Mouse (Mus musculus) small intestine, adult 2 months (tissue): Measurements from ENCODE around the gene Hoxa9. TPM values are rescaled to one million over a fixed set of nuclear protein-coding genes. Genes with fewer than 3 reads are reported as not detected.

Source experiments
- H3K27ac ChIP-seq: fragments of 200-500 bp; 2 replicates; pipeline ENCODE4 v1.5.1; 2012; ENCODE audit warnings: low read depth, low read length, control low read depth, inconsistent platforms; ENCODE audit not compliant: insufficient read depth
- H3K27me3 ChIP-seq: fragments of 200-500 bp; 2 replicates; pipeline ENCODE4 v1.6.1; 2012; ENCODE audit warnings: mild to moderate bottlenecking, moderate library complexity, low read length, inconsistent platforms; ENCODE audit not compliant: control insufficient read depth, insufficient read depth
- H3K36me3 ChIP-seq: fragments of 200-500 bp; 2 replicates; pipeline ENCODE4 v1.6.1; 2012; ENCODE audit warnings: mild to moderate bottlenecking, low read length, control low read depth, inconsistent platforms; ENCODE audit not compliant: control insufficient read depth, insufficient read depth
- H3K4me1 ChIP-seq: fragments of 200-500 bp; 2 replicates; pipeline ENCODE4 v1.6.1; 2012; ENCODE audit warnings: low read length, inconsistent platforms, mixed read lengths; ENCODE audit not compliant: control insufficient read depth, insufficient read depth, insufficient read length
- H3K4me3 ChIP-seq: fragments of 200-500 bp; 2 replicates; pipeline ENCODE4 v1.5.1; 2012; ENCODE audit warnings: low read depth, mild to moderate bottlenecking, control low read depth, inconsistent platforms, low read length, moderate library complexity
- CTCF ChIP-seq: fragments of 200-500 bp; IDR thresholded peaks from 2 replicates; pipeline ENCODE4 v1.5.1; 2012; ENCODE audit warnings: low read depth, mild to moderate bottlenecking, control low read depth, inconsistent platforms, low read length, moderate library complexity, mixed read lengths; ENCODE audit not compliant: insufficient replicate concordance, insufficient read length; ENCODE audit errors: extremely low read depth
- POLR2A ChIP-seq: fragments of 200-500 bp; IDR thresholded peaks from 2 replicates; pipeline ENCODE4 v1.6.1; 2012; ENCODE audit warnings: low read depth, mild to moderate bottlenecking, control low read depth, inconsistent platforms, low read length, moderate library complexity
- WGBS: fragments of 180-500 bp; shearing (Covaris S2); methylation state at CpG from one replicate; pipeline ENCODE4 v1.1.7; 2018; 5-methylcytosine and 5-hydroxymethylcytosine counted together
- polyA plus RNA-seq: library from polyadenylated mRNA; depleted of rRNA; stranded (reverse); fragments of >200 nt; gene quantifications from 2 replicates; pipeline ENCODE4 v1.2.3, GENCODE M21; 2012

Hoxa9 gene
- polyA plus RNA-seq, 1 experiment = not detected

DNA sequence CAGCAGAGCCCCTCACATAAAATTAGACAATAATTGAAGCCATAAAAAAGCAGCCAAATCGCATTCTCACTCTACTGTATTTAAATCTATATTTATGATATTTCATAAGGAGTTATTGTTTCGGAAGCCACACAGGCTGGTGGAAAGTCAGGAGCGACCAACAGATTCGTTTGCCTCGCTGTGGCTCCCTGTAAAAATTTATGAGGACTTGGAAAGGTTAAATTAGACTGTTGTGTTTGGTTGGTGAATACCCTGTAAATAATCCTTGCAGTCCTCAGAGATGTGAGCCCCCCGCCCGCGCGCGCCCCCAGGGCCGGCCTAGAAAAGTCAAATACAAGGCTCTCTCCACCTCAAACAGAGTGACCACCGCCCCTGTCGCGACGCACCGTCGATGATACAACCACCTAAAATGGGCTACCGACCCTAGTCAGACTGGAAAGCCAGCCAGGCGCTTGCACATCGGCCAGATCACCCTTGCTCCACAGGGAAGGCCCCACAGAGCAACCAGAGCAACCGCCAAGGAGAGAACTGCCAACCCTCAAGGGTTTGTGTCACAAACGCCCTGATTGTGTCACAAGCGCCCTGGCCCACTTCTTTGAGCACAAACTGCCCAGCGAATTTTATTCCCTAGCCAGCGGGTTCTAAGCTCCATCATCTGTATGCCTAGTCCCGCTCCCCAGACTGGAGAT is 4.2 kb downstream of the Hoxa9 start:
- Histone ChIP-seq H3K4me3 (no peak overlapping the region), H3K4me1 (peaks cover 5% of the 10 kb centered on the region; the same call in 1 of the 2 replicates), H3K36me3 (no peaks in the 10 kb centered on the region), H3K27ac (no peak overlapping the region), H3K27me3 (peaks cover 85% of the 10 kb centered on the region)
- 7% methylated on average over 26 of the region's 26 CpGs for WGBS
- TF ChIP-seq POLR2A (no peak), CTCF (no peak)

DNA sequence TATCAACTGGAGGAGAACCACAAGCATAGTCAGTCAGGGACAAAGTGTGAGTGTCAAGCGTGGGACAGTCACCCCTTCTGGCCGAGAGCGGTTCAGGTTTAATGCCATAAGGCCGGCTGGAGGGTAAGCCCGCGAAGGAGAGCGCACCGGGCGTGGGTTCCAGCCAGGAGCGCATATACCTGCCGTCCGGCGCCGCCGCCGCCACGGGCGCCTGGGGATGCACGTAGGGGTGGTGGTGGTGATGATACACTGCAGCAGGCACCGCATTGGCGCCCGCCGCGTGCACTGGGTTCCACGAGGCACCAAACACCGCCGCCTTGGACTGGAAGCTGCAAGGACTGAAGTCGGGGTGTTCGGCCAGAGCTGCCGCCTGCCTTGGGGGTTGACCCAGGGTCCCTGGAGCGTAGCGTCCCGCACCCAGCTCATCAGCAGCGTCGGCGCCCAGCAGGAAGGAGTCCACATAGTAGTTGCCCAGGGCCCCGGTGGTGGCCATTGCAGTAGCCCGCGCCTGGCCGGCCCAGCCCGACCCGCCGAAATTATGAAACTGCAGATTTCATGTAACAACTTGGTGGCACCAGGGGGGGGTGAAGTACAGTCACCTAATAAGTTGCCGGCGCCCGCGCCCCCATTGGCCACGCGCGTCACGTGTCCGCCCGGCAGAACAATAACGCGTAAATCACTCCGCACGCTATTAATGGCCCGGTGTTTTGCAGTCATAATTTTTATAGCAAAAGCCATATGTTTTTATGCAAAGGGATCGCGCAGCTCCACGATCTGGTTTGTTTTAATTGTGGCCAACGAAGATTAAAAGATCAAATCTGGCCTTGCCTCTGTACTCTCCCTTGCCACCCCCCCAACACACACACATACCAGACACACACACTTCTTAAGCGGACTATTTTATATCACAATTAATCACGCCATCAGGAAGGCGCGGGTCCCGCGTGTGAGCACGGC is 5.0 kb downstream of the Hoxa9 start:
- Histone ChIP-seq H3K27me3 (peaks cover 89% of the 10 kb centered on the region), H3K4me3 (peak overlapping the region; percentile 8; the same call in 1 of the 2 replicates), H3K36me3 (no peaks in the 10 kb centered on the region), H3K27ac (no peak overlapping the region), H3K4me1 (peaks cover 9% of the 10 kb centered on the region)
- TF ChIP-seq CTCF (no peak), POLR2A (no peak)
- WGBS = 4% methylated on average over 69 of the region's 69 CpGs

DNA sequence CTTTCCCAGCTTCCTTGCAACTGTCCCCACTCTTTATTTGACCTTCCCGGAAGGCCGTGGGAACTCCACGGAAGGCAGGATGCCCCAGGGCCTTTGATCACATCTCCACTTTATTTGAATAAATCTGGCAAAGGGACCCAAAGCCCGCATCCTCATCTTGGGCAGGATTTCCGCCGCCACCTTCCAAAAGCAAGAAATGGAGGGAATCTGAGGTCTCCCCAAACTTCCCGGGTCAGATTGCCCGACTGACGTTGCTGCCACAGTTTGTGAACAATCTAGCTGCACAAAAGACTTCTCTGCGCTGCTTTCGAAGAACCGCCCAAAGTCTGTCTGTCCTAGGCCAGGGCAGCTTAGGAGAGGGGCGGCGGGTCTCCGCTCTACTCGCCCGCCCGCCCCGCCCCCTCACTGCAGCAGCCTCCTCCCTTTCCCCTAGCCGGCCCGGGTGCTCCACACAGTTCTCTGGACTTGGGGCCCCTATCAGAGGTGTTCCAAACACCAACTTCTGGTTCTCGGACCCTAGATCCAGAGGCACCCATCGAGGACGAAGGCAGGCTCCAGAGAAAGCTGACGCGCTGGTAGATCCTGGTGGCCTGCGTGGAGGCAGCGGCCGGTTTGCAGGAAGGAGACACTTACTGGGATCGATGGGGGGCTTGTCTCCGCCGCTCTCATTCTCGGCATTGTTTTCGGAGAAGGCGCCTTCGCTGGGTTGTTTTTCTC is 5.8 kb downstream of the Hoxa9 start:
- peaks cover 9% of the 10 kb centered on the region for H3K4me1 ChIP-seq
- WGBS = 5% methylated on average over 36 of the region's 36 CpGs
- H3K36me3 ChIP-seq = no peaks in the 10 kb centered on the region
- no peak overlapping the region for H3K27ac ChIP-seq
- TF ChIP-seq POLR2A (no peak), CTCF (no peak)
- peaks cover 86% of the 10 kb centered on the region for H3K27me3 ChIP-seq
- H3K4me3 ChIP-seq = no peak overlapping the region

DNA sequence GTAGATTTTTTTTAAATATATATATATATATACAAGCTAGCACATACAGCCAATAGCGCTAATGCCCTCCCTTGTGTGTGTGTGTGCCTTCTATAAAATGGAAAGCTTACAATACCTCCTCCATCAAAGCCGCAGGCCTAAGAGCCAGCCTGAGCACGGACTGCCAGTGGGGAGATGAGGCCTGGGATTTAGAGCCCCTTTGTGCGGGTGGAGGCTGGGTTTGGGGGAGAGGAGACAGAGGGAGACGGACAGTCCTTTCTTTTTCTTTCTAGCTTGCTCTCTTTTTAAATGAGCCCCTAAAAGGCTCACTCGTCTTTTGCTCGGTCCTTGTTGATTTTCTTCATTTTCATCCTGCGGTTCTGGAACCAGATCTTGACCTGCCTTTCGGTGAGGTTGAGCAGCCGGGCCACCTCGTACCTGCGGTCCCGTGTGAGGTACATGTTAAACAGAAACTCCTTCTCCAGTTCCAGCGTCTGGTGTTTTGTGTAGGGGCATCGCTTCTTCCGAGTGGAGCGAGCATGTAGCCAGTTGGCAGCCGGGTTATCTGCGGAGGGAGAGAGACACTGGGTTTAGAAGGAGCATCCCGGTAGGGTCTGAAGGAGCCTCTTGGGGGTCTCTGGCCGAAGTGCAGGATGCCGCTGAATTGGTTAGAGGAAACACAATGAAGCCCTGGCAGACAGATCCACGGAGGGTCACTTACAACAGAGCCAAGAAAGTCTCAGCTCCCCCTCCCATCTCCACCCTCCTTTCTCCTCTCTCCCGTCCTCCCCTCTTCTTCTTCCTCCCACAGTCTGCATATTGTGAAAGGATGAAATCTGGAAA is 6.7 kb downstream of the Hoxa9 start:
- no peak overlapping the region for H3K4me3 ChIP-seq
- 13% methylated on average over 24 of the region's 24 CpGs for WGBS

DNA sequence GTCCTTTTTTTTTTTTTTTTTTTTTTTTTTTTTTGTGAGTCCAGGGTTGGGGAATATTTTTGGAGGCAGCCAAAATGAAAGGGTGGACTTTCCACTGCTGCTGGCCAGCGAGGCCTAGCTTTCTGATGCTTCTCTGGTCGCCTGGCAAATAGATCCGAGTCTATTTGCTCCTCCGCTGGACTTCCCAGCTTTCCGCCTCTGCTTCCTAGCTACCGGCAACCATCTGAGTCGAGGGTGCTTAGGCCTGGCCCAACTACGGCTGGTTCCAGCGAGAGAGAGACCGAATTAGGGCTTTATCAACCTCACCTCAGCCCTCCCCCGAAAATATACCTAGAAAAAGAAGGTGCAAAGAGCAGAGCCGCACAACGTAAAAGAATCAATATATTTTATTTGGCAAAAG is 8.2 kb downstream of the Hoxa9 start:
- no peak overlapping the region for H3K4me3 ChIP-seq
- WGBS = 38% methylated on average over 13 of the region's 13 CpGs
- no peak overlapping the region for H3K27ac ChIP-seq
- H3K4me1 ChIP-seq = peaks cover 9% of the 10 kb centered on the region
- no peaks in the 10 kb centered on the region for H3K36me3 ChIP-seq
- peaks cover 87% of the 10 kb centered on the region for H3K27me3 ChIP-seq
- no peak for TF ChIP-seq CTCF
- no peak for TF ChIP-seq POLR2A

More for the DNA sequence above, 6.7 kb downstream of the Hoxa9 start:
- H3K4me1 ChIP-seq = peaks cover 9% of the 10 kb centered on the region
- H3K36me3 ChIP-seq = no peaks in the 10 kb centered on the region
- no peak for TF ChIP-seq POLR2A
- no peak for TF ChIP-seq CTCF
- no peak overlapping the region for H3K27ac ChIP-seq
- H3K27me3 ChIP-seq = peaks cover 84% of the 10 kb centered on the region

DNA sequence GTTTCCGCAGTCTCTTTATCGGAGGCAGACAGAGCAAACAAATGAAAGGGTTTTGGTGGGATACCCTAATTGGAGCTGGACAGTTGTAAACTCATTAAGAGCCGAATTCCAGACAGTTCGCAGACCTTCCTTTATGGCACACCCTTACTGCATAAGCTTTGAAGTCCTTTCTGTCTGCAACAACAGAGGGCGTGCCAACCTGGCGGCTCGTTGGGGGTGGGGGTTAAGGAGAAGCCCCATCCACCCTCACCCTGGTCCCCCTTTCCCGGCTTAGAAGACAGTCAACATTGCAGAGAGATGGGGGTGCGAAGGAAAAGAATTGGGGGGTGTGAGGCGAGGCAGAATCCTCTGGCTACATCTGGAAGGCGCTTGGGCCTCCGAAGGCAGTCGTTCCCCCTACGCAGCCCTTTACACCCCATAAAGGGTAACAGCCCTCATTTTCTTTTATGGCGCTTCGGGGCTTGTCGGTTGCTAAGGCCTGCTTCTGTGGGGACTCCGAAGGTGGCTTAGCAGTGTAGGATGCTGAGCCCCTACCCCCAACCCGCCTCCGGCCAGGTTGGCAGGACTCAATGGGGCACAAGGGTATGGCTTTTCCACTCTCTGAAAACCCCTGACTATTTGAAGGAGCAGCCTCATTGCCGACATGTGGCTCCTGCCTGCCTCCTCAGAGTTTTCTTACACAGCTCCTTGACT is 8.8 kb downstream of the Hoxa9 start:
- 21% methylated on average over 21 of the region's 21 CpGs for WGBS
- no peak for TF ChIP-seq CTCF
- no peak for TF ChIP-seq POLR2A
- Histone ChIP-seq H3K27me3 (peaks cover 87% of the 10 kb centered on the region), H3K27ac (no peak overlapping the region), H3K4me3 (peak overlapping the region; percentile 69), H3K36me3 (no peaks in the 10 kb centered on the region), H3K4me1 (peaks cover 11% of the 10 kb centered on the region)
